Mouse (Mus musculus) thymus, adult 2 months (tissue): ENCODE data around the gene Babam2. TPM values are rescaled to one million over a fixed set of nuclear protein-coding genes. Genes with fewer than 3 reads are reported as not detected.
A peak's percentile ranks its signal among the peaks of the same experiment; 100 is the strongest.

ENCODE experiments used
- DNase-seq: peaks from one replicate; pipeline ENCODE4 v3.0.0; 2021
- H3K27ac ChIP-seq: fragments of 200-500 bp; 2 replicates; pipeline ENCODE4 v1.5.1; 2012; ENCODE audit warnings: low read length, control low read depth; ENCODE audit not compliant: control insufficient read depth, insufficient read depth
- H3K27me3 ChIP-seq: fragments of 200-500 bp; 2 replicates; pipeline ENCODE4 v1.6.1; 2012; ENCODE audit warnings: mild to moderate bottlenecking, low read length, moderate library complexity, mixed read lengths; ENCODE audit not compliant: control insufficient read depth, insufficient read depth
- H3K36me3 ChIP-seq: fragments of 200-500 bp; 2 replicates; pipeline ENCODE4 v1.6.1; 2012; ENCODE audit warnings: mild to moderate bottlenecking, low read length, moderate library complexity; ENCODE audit not compliant: control insufficient read depth, insufficient read depth
- H3K4me1 ChIP-seq: fragments of 200-500 bp; replicated peaks from 2 replicates; pipeline ENCODE4 v1.6.1; 2012; ENCODE audit warnings: low read length; ENCODE audit not compliant: control insufficient read depth, insufficient read depth
- H3K4me3 ChIP-seq: fragments of 200-500 bp; 2 replicates; pipeline ENCODE4 v1.5.1; 2012; ENCODE audit warnings: mild to moderate bottlenecking, low read length, control low read depth, moderate library complexity; ENCODE audit not compliant: control insufficient read depth, insufficient read depth
- CTCF ChIP-seq: fragments of 200-500 bp; IDR thresholded peaks from 2 replicates; pipeline ENCODE4 v1.5.1; 2012; ENCODE audit warnings: mild to moderate bottlenecking, control low read depth, low read length, moderate library complexity, borderline replicate concordance; ENCODE audit not compliant: control insufficient read depth, poor library complexity, insufficient read depth; ENCODE audit errors: extremely low read depth
- POLR2A ChIP-seq: fragments of 200-500 bp; IDR thresholded peaks from 2 replicates; pipeline ENCODE4 v1.6.1; 2012; ENCODE audit warnings: mild to moderate bottlenecking, low read length, control low read depth, moderate library complexity; ENCODE audit not compliant: control insufficient read depth, poor library complexity, insufficient read depth; ENCODE audit errors: extremely low read depth
- WGBS: fragments of 180-500 bp; shearing (Covaris S2); methylation state at CpG from one replicate; pipeline ENCODE4 v1.1.7; 2018; 5-methylcytosine and 5-hydroxymethylcytosine counted together
- polyA plus RNA-seq: library from polyadenylated mRNA; depleted of rRNA; stranded (reverse); fragments of >200 nt; gene quantifications from 2 replicates; pipeline ENCODE4 v1.2.3, GENCODE M21; 2012

Babam2 gene
- polyA plus RNA-seq, 1 experiment: 16.1 TPM

DNA sequence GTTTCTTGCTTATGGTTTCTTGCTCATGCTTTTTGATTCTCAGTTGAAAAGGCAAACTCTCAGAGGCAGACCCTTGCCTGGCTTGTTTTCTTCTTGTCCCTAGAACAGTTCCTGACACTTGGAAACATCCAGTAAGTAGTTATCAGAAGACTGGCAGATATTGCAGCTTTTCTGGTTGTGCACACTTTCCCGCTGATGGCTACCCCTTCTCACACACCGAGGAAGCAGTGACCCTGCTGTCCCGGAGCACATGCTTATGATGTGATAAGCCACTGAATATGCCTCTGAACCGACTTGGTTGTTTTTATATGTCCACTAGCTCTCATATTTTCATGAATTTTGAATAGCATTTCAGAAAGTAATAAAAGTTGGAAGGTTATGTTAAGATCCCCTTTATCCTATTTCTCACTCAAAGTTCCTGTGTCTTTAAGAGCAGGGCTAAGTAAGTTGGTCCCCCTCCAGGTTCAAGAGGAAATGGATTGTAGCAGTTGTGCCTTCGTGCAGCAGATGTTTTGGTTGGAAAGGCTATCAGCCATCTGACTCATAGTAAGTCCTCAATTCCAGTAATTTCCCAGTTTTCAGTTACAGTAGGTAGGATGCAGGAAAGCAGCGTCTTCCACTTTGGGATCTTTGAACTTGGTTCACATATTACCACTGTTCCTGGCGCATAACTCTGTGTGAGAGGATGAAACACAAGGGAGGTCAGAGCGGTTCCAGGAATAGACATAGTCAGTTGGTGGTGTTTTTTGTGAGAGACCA lies 178.9 kb downstream of the Babam2 start:
- DNase-seq: no peak
- Histone ChIP-seq H3K27me3 (no peaks in the 10 kb centered on the region), H3K36me3 (no peaks in the 10 kb centered on the region), H3K27ac (no peak overlapping the region), H3K4me1 (no peaks in the 10 kb centered on the region), H3K4me3 (no peak overlapping the region)
- WGBS: 72% methylated on average over 8 of the region's 8 CpGs
- no peak for TF ChIP-seq CTCF
- no peak for TF ChIP-seq POLR2A

GRCm38 (mm10) chr5:31880457-31880856 lies 183.0 kb downstream of the Babam2 start:
- Histone ChIP-seq H3K36me3 (no peaks in the 10 kb centered on the region), H3K27me3 (no peaks in the 10 kb centered on the region), H3K4me1 (no peaks in the 10 kb centered on the region), H3K27ac (no peak overlapping the region), H3K4me3 (no peak overlapping the region)
- TF ChIP-seq CTCF (no peak), POLR2A (no peak)
- WGBS: 75% methylated on average over 2 of the region's 2 CpGs
- no peak for DNase-seq

DNA sequence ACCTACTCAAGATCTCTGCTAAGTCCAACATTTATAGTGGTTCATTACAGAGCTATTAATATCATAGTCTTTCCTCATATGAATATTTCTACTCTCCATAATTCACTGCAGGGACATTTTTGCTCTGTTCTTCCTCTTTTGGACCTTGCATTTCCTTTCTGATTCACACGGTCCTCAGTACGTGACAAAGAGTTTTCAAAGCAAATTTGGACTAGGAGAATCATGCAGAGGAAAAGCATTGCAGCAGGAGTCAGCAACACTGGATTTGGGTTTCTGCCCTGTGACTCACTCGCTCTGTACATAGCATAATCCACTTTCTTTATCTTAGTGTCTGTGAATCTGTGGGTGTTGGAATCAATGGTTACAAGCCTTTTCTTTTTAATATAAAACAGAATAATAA lies 184.8 kb downstream of the Babam2 start:
- no peak overlapping the region for H3K4me3 ChIP-seq
- peaks cover under 1% of the 10 kb centered on the region; the same call in 1 of the 2 replicates for H3K4me1 ChIP-seq
- no peak for DNase-seq
- no peak overlapping the region for H3K27ac ChIP-seq
- H3K36me3 ChIP-seq: no peaks in the 10 kb centered on the region
- H3K27me3 ChIP-seq: no peaks in the 10 kb centered on the region
- 62% methylated on average over 3 of the region's 3 CpGs for WGBS
- TF ChIP-seq POLR2A (no peak), CTCF (no peak)

DNA sequence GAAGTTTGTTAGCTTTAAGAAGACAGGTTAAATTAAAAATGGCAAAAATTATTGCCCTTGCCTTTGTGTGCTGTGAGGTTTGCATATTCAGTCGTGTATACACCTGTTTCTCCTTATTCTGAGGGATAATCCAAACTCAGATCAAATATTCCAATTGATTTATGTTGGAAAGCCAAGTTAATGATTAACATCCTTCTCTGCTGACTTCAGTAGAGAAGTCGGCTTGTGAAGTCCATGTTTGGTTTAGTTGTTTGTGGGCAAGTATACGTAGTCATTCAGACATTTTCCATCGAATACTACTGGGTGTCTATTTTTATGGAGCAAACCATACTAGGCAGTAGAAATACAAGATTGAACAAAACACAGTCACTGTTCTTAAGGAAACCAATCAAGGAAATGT lies 187.5 kb downstream of the Babam2 start:
- TF ChIP-seq POLR2A: no peak
- no peak for TF ChIP-seq CTCF
- DNase-seq: no peak
- H3K4me3 ChIP-seq: no peak overlapping the region
- H3K27ac ChIP-seq: no peak overlapping the region
- no peaks in the 10 kb centered on the region for H3K36me3 ChIP-seq
- 95% methylated on average over 4 of the region's 4 CpGs for WGBS
- peaks cover 5% of the 10 kb centered on the region for H3K4me1 ChIP-seq
- no peaks in the 10 kb centered on the region for H3K27me3 ChIP-seq

GRCm38 (mm10) chr5:31887590-31887989 lies 190.1 kb downstream of the Babam2 start:
- DNase-seq: peak; percentile 24
- no peak overlapping the region; the same call in 1 of the 2 replicates for H3K4me3 ChIP-seq

DNA sequence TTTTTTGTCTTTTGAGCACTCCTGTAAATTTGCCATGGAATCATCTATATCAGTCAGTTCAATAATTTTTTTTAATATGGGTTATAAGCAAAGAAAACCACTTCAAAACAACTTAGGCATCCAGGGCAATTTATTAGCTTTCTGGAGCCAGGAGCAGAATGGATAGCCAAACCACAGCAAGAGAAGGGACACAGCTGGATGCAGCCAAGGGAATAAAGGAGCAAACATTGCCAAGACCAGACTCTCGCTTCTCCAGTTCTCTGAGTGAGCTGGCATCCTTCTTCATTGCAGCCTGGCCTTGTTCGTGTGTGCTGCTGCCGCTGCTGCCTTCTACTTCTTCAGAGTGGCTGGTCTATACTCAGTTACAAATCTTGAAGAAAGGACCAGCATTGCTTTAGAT lies 190.9 kb downstream of the Babam2 start:
- WGBS: 91% methylated on average over 3 of the region's 3 CpGs
- Histone ChIP-seq H3K4me3 (no peak overlapping the region), H3K27me3 (no peaks in the 10 kb centered on the region), H3K27ac (no peak overlapping the region), H3K36me3 (no peaks in the 10 kb centered on the region), H3K4me1 (peaks cover 5% of the 10 kb centered on the region)
- no peak for DNase-seq
- TF ChIP-seq CTCF (no peak), POLR2A (no peak)

More at GRCm38 (mm10) chr5:31887590-31887989, 190.1 kb downstream of the Babam2 start:
- Histone ChIP-seq H3K27ac (no peak overlapping the region; the same call in 1 of the 2 replicates), H3K27me3 (no peaks in the 10 kb centered on the region), H3K36me3 (no peaks in the 10 kb centered on the region), H3K4me1 (peaks cover 5% of the 10 kb centered on the region)
- WGBS: 13% methylated on average over 5 of the region's 5 CpGs
- no peak for TF ChIP-seq POLR2A
- TF ChIP-seq CTCF: no peak
